Mouse (Mus musculus) telencephalon, adult 2 months (tissue): ENCODE results near the gene Napepld.
"Not testable (repeated sequence)": the region's sequence is repeated elsewhere in the genome, so short reads cannot be mapped to it uniquely, and the experiment has no call there.

Source experiments
- DNase-seq: peaks from one replicate; pipeline ENCODE4 v3.0.0-alpha.2; 2011; ENCODE audit warnings: low read depth, low spot score

The Napepld gene

DNA sequence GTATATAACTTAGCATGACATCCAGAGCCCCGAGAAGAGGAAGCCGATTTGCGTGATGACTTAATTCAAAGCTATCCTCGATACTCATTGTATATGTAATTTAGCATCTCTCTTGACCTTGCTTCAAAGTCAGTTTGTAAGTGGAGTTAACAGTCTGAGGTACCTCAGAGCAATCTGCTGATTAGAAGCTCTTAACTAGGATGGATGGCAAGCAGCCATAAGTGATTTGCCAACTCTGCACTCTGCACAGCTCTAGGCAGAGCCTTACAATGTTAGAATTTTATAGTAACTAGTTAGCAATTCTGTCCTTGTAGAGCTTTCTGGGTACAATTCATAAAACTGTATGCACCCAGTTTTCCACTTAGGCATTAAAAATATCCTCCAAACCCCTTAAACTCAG lies 5.3 kb upstream of the Napepld start:
- DNase-seq, result no peak

DNA sequence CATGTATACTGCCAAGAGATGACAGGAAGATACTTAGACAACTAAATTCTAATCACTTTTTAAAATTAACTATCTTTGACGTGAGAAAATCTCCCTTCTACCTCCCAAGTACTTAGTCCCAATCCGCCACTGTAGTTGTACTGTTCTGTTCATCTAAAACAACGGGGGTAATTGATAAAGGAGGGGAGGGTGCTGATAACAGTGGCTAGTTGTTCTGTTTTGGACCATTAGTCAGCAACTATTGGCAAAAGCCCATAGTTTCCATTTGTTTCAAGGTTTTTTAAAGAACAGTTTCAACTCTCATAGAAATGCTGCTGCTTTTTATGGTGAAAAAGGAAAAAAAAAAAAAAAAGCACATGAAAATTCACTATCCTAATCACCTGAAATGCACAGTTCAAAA lies 2.5 kb upstream of the Napepld start:
- no peak for DNase-seq

DNA sequence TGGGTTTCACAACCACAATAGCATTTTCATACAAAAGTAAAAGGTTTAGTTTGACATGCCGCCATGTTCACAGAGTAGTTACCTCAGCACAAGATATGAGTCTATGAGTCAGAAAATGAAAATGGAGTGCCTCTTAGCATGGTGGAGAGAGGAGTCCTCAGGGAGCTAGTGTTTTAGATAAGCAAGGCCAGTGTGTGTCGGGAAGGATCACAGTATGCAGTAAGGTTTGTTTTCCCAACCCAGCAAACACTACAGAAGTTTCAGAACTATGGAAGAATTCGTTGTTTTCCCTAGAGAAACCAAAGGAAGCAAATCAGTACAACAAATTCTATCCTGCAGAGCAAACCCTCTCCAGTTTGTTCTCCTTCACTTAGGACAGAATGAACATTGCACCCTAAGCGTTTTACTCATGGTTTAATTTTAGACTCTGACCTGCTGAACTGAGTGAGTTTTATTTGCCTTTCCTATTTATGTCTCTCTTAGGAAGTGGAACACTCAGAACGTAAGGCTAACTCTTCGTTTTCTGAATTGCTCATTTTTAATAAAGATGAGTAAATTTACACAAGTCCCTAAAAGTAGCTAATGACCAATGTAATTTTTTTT lies 1.8 kb upstream of the Napepld start:
- no peak for DNase-seq

DNA sequence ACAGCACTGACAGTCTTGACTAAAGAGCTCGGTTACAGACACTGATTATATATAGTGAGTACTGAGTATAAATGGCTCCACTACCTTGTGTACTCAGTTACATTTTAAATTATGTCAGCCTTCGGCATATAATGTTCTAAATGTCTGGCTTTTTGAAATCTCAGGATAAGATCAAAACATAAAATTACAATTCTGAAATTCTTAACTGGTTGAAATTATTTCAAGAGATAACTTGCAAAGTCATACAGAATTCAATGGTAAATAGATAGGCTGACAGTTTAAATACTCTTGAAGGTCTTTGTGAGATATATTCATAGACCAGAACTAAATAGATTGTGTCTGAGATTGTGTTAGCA lies 791 bp upstream of the Napepld start:
- no peak for DNase-seq

DNA sequence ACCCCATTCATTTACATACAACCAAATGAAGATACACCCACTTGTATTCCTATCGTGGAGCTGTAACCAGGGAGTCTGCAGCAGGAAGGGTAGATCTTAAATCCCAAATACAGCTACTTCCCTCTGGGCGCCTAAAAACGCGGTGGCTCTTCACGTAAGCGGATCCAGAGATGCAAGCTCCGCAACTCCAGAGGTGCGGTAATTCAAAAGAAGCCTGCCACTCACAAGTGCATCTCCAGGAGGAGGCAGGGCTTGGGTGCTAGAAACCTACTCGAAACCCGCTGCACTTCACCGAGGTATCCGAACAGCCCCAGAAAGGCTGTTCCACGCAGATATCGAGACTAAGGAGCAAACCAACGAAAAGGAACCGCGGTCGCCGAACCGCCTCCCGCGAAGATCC lies 262 bp downstream of the Napepld start:
- peak; percentile 59 for DNase-seq

GRCm38 (mm10) chr5:21700272-21700821 lies 849 bp downstream of the Napepld start:
- no peak for DNase-seq

DNA sequence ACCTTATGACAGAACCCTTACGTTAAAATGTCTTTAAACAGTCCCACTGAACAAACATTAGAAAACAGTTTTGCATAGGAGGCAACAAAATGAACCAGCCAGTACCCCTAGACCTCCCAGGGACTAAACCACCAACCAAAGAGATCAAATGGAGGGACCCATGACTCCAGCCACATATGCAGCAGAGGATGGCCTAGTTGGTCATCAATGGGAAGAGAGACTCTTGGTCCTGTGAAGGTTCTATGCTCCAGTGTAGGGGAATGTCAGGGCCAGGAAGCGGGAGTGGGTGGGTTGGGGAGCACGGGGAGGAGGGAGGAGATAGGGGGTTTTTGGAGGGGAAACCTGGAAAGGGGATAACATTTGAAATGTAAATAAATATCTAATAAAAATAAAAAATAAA lies 1.6 kb downstream of the Napepld start:
- not testable (repeated sequence) for DNase-seq

GRCm38 (mm10) chr5:21694854-21695490 lies 6.2 kb downstream of the Napepld start:
- DNase-seq, result no peak

DNA sequence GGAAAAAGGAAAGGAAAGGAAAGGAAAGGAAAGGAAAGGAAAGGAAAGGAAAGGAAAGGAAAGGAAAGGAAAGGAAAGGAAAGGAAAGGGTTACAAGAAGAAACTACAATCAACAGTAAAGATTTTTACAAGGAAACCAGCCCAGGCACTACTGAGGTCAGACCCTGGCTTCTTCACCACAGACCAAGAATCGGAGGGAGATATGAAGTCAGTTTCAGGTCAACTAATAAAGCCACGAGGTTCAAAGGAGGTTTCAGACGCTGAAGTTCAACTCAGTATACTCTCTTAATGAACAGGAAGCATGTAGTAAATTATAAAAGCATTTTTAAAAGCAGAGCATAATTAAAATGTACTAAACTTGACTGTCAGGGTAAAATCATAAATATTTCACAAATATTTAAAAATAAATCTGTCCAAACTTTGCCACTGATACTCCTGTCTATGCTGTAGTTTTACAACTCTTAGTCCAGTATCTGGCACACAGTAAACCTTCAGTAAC lies 7.8 kb downstream of the Napepld start:
- DNase-seq, result no peak

GRCm38 (mm10) chr5:21692230-21692629 lies 9.0 kb downstream of the Napepld start:
- no peak for DNase-seq

DNA sequence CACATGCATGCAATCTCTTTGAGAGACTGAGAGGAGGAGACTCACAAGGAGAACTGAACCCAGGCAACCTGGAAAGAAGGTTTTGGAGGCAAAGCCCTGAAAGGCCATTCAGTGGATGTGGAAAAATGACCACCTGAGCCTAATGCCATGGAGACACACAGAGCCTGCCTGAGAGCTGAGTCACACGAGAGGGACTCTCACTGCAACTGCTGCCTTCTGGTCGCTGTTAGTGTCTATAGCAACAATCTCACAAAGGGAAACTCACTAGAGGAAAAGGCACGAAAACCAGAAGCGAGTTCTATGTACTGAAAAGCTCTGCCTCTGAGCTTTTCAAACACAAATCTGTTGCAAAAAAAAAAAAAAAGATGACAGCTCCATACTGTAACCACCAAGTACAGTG lies 14.2 kb downstream of the Napepld start:
- no peak for DNase-seq

- DNase-seq, result no peak
Observed at GRCm38 (mm10) chr5:21685001-21685400, 16.2 kb downstream of the Napepld start.

GRCm38 (mm10) chr5:21683811-21684210 lies 17.4 kb downstream of the Napepld start:
- DNase-seq, result no peak

GRCm38 (mm10) chr5:21680940-21681339 lies 20.3 kb downstream of the Napepld start:
- DNase-seq, result no peak

GRCm38 (mm10) chr5:21680029-21680428 lies 21.2 kb downstream of the Napepld start:
- no peak for DNase-seq

DNA sequence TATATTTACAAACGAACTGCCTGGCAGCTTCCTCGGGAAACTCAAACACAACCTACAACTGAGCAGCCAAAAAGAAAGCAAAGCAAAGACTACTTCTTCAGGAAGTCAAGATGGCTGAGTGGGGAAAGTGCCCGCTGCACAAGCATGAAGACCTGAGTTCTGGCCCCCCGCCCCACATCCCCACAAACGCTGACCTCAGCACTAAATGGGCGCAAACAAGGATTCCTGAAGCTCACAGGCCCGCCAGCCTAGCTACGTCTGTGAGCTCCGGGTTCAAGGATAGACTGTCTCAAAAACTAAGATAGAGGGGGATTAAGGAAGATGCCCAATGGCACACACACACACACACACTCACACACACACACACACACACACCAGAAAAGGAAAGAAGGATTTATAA lies 22.8 kb downstream of the Napepld start:
- no peak for DNase-seq

DNA sequence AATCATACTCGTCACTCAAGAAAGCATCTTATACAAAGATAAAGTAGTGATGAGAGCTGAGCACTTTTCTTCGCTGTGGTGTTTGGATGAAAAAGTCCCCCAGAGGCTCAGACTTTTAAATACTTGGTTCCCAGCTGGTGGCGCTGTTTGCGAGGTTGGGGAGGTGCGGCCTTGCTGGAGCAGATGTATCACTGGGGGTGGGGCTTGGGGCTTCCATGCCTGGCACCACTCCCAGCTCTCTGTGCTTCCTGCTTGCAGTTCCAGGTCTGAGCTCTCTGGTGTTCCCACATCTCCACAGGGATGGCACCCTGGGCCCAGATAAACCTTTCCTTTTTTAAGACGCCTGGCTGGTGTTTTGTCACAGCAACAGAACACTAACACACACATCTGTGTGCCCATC lies 23.3 kb downstream of the Napepld start:
- DNase-seq, result no peak

- no peak for DNase-seq
Observed at GRCm38 (mm10) chr5:21675494-21675893, 25.7 kb downstream of the Napepld start.

DNA sequence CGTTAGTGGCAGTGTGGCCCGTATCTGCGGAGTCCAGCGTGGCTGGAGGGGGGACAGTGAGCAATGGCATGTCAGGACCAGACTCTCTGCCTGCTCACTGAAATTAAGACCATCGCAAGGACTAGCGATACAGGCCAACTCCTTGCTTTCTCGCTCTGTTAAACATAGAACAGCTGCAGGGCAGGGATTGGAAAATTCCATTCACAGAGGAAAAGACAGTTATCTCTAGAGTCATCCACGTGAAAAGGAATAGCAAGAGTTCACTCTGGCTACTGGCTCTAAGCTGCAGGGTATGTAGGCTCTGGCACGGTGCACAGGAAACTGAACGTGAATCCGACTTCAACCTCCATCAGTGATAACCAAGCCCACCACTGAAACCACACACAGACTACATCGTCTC lies 26.2 kb downstream of the Napepld start:
- DNase-seq, result no peak

GRCm38 (mm10) chr5:21673742-21674141 lies 27.5 kb downstream of the Napepld start:
- DNase-seq, result no peak

DNA sequence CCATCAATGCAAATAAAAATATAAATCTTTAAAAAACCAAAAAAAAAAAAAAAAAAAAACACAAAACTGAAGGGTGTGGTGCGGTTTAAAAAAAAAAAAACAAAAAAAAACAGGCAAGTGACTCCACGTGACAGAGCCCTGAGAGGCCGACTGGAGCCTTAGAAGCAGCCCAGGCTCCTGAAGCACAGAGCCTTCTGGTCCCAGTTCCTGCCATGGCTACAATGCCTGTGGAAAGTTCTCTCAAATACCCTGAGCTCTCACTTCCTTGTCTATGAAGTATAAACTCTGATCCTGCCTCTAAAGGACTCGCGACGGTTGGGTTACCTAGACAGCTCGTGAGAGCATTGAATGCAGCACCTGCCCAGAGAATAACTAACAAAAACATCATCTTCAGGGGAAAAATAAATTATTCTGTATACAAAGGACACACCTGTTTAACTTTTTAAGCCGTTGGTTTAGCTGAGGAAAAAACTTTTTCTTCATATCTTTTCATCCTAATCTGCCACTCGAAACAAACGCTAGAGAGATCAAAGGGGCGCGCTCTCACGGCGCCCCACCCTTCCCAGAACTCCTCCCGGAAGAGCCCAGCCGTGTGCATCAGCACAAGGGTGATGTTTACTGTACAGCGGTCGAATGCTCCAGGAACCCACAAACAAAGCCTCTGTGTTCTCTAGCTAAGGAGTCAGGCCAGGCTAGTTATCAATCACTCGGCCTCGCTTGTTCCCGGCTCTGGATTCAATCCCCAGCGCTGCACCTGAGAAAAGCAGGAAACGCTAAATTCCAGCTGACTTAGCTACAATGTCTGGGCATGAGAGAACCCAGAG lies 28.2 kb downstream of the Napepld start:
- no peak for DNase-seq

DNA sequence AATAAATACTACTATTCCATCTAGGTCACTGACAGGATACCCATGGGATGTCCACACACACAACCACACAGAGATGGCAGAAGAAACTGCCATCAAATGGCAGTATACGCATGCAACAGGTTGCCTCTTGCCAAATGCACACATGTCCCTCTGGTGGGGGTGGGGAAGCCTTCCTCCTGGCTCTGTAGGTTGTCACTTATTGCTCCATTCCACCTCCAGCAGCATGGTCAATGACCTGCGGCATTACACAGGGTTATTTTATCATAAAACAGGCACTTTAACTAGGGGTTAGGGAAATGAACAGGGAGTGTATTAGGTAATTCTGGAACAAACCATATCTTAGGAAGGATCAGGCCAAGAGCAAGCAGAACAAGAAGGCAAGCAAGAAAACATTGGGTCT lies 31.9 kb downstream of the Napepld start:
- no peak for DNase-seq
